Mouse (Mus musculus) kidney, adult 2 months (tissue): ENCODE measurements around the gene Cdk16.

Experiments used
- CTCF ChIP-seq: fragments of 200-500 bp; conservative IDR thresholded peaks from 2 replicates; pipeline ENCODE4 v1.5.1; 2011; ENCODE audit warnings: low read depth, mild to moderate bottlenecking, control low read depth, low read length, moderate library complexity, mixed read lengths; ENCODE audit not compliant: insufficient read depth, insufficient read length
- POLR2A ChIP-seq: fragments of 200-500 bp; IDR thresholded peaks from one replicate; pipeline ENCODE4 v1.6.1; 2011; ENCODE audit warnings: low read depth, low read length, control low read depth

DNA sequence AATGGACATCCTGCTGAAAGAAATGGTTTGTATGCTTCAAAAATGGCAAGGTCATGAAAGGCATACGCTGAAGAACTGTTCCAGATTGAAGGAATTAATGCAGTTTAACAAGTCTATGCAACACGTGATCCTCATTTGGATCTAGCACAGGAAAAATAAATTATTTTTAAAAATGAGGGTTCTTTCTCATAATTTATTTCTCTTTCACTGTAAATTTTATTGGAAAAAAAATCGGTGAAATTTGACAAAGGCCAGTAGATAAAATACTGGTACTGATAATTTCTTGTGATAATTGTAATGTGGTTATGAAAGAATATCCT lies 17.3 kb downstream of the Cdk16 start:
- TF ChIP-seq POLR2A, result no peak
- TF ChIP-seq CTCF, result no peak
